Mouse (Mus musculus): ENCODE data around the gene Ttc13.

DNA sequence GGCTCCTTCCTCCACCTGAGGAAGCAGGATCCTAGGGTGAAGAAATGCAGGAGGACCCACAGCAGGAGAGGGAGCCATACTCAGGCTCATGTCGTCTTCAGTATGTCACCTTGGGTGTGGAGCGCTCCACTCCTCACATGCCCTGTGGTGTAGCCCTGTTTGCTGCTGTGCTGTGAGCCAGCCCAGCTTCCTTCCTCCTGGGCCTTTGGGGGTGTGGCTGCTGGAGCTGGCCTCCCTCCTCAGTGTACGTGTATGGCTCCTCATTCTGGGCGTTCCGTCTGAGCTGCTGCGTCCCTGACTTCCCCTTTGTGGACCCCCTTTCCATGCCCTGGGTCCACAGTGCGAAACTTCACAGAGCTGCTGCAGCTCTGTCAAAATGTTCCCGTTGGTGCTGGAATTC is 11.0 kb upstream of the Ttc13 start:
- TF ChIP-seq CEBPB (IDR thresholded peaks at IDR 0.05; ENCODE audit: insufficient read depth, poor library complexity, severe bottlenecking) = no peak
- TF ChIP-seq USF1 (IDR thresholded peaks at IDR 0.05; ENCODE audit: low read depth) = no peak
- no peak for TF ChIP-seq POLR2A (IDR thresholded peaks at IDR 0.05; ENCODE audit: insufficient read length, low read depth)
- no peak for TF ChIP-seq MAX (IDR thresholded peaks at IDR 0.05; ENCODE audit: low read depth)
- TF ChIP-seq E2F4 (IDR thresholded peaks at IDR 0.05; ENCODE audit: insufficient read depth) = no peak
- TF ChIP-seq MYOG (IDR thresholded peaks at IDR 0.05; ENCODE audit: control insufficient read depth in 1 of 3, insufficient read depth in 1 of 3, insufficient read length in 2 of 3, low read depth in 2 of 3) = no peak
- no peak for TF ChIP-seq MYOD1 (IDR thresholded peaks at IDR 0.05; ENCODE audit: control insufficient read depth in 1 of 3, insufficient read length in 2 of 3, low read depth in 2 of 3)
- no peak for TF ChIP-seq TCF12 (IDR thresholded peaks at IDR 0.05; ENCODE audit: insufficient read depth, poor library complexity, severe bottlenecking)
- no peak for TF ChIP-seq SRF (IDR thresholded peaks at IDR 0.05; ENCODE audit: control insufficient read depth, insufficient read length, low read depth)
- no peak for TF ChIP-seq POLR2AphosphoS2 (IDR thresholded peaks at IDR 0.05; ENCODE audit: insufficient read length, low read depth)
- no peak for TF ChIP-seq TCF3 (IDR thresholded peaks at IDR 0.05; ENCODE audit: insufficient read length, low read depth)
- no peak for TF ChIP-seq REST (IDR thresholded peaks at IDR 0.05; ENCODE audit: insufficient read depth, insufficient read length)
